ENCODE assay signal across 12 mouse cellular contexts in the genomic region with DNA sequence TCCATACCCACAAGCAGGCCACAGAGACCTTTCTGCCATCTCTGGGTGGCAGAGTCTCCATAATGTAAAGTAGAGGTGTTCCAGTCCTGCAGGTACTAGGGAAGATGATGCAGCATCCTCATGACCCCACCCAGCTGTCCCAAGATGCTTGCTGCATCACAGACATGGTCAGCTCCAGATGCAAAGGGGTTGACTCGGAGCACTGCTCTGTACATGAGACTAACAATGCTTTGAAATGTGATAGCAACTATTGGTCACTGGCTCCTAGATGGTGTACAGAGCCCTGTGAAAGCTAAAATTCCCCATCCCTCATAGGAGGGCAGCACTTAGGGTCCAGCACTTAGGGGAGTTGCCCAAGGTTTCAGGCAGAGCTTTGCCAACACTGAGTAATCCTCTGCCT. TPM values are rescaled to one million over a fixed set of nuclear protein-coding genes. Genes with fewer than 3 reads are reported as not detected.
DNase-seq lines count a peak whose midpoint lies in the region; ATAC-seq lines count a peak whose summit lies in the region.
"Had no signal": no experiment of that assay in that cellular context is flagged by ENCODE, and none has a peak within 500 bp of the region (broad histone marks: within the 10 kb centered on the region; RNA-seq: fewer than 3 reads in every experiment).

No protein-coding gene starts in this region.

- no peak overlapping the region for H3K4me3 ChIP-seq in heart, embryonic 16.5 days (ENCODE audit: low read length)
- no peak overlapping the region for H3K4me3 ChIP-seq in liver, embryonic 13.5 days (replicated peaks)
- no peak overlapping the region for H3K4me3 ChIP-seq in liver, embryonic 12.5 days
- no peak overlapping the region for H3K4me3 ChIP-seq in embryonic facial prominence, embryonic 14.5 days (ENCODE audit: low read depth, low read length)
- no peak overlapping the region for H3K4me3 ChIP-seq in intestine, embryonic 16.5 days (ENCODE audit: low read length)
- H3K4me3 ChIP-seq: forebrain, embryonic 15.5 days had no signal

- H3K36me3 ChIP-seq in heart, embryonic 16.5 days (ENCODE audit: control insufficient read depth, insufficient read depth) = no peaks in the 10 kb centered on the region
- no peaks in the 10 kb centered on the region for H3K36me3 ChIP-seq in liver, embryonic 13.5 days
- no peaks in the 10 kb centered on the region for H3K36me3 ChIP-seq in liver, embryonic 12.5 days
- H3K36me3 ChIP-seq in embryonic facial prominence, embryonic 14.5 days (ENCODE audit: control insufficient read depth, insufficient read depth, low read length) = no peaks in the 10 kb centered on the region
- no peaks in the 10 kb centered on the region for H3K36me3 ChIP-seq in intestine, embryonic 16.5 days (ENCODE audit: control insufficient read depth, insufficient read depth, low read length)
- H3K36me3 ChIP-seq: forebrain, embryonic 15.5 days had no signal

- WGBS in heart, embryonic 16.5 days = 96% methylated on average over 1 of the region's 1 CpGs
- 67% methylated on average over 1 of the region's 1 CpGs for WGBS in liver, embryonic 13.5 days (ENCODE audit: insufficient replicate concordance)
- WGBS in liver, embryonic 12.5 days (ENCODE audit: insufficient replicate concordance) = 68% methylated on average over 1 of the region's 1 CpGs
- 50% methylated on average over 1 of the region's 1 CpGs for WGBS in embryonic facial prominence, embryonic 14.5 days
- 76% methylated on average over 1 of the region's 1 CpGs for WGBS in intestine, embryonic 16.5 days

- H3K9me3 ChIP-seq in heart, embryonic 16.5 days (replicated peaks; ENCODE audit: control insufficient read depth, low read length) = no peaks in the 10 kb centered on the region
- no peaks in the 10 kb centered on the region for H3K9me3 ChIP-seq in liver, embryonic 13.5 days (replicated peaks)
- H3K9me3 ChIP-seq in liver, embryonic 12.5 days (replicated peaks) = no peaks in the 10 kb centered on the region
- H3K9me3 ChIP-seq in embryonic facial prominence, embryonic 14.5 days (ENCODE audit: control insufficient read depth, low read length) = no peaks in the 10 kb centered on the region
- no peaks in the 10 kb centered on the region for H3K9me3 ChIP-seq in intestine, embryonic 16.5 days (ENCODE audit: control insufficient read depth, low read length)
- H3K9me3 ChIP-seq: forebrain, embryonic 15.5 days had no signal

- ATAC-seq in heart, embryonic 16.5 days (replicated peaks; ENCODE audit: extremely low read depth, insufficient read depth, low FRiP score) = no peak
- ATAC-seq in liver, embryonic 13.5 days (ENCODE audit: low read depth) = no peak
- no peak for ATAC-seq in liver, embryonic 12.5 days
- ATAC-seq in embryonic facial prominence, embryonic 14.5 days (ENCODE audit: low read depth) = no peak
- ATAC-seq in intestine, embryonic 16.5 days = no peak
- ATAC-seq: forebrain, embryonic 15.5 days; Patski had no signal

- intact Hi-C loops in left cerebral cortex, postnatal 36 days (cut with DNase I) = no loop called here

- peak overlapping the region; percentile 69; the same call in 1 of the 2 replicates for H3K4me2 ChIP-seq in heart, embryonic 16.5 days (ENCODE audit: low read depth, low read length)
- peak overlapping the region; percentile 76 for H3K4me2 ChIP-seq in liver, embryonic 13.5 days
- no peak overlapping the region for H3K4me2 ChIP-seq in liver, embryonic 12.5 days
- H3K4me2 ChIP-seq in embryonic facial prominence, embryonic 14.5 days (ENCODE audit: low read depth, low read length) = peak overlapping the region; percentile 80; the same call in 1 of the 2 replicates
- H3K4me2 ChIP-seq in intestine, embryonic 16.5 days (ENCODE audit: low read depth, low read length) = no peak overlapping the region
- H3K4me2 ChIP-seq: forebrain, embryonic 15.5 days had no signal

- peaks cover 50% of the 10 kb centered on the region for H3K4me1 ChIP-seq in heart, embryonic 16.5 days (ENCODE audit: control insufficient read depth, insufficient read depth, low read length)
- H3K4me1 ChIP-seq in liver, embryonic 13.5 days (replicated peaks) = peaks cover 49% of the 10 kb centered on the region
- H3K4me1 ChIP-seq in liver, embryonic 12.5 days = peaks cover 54% of the 10 kb centered on the region
- peaks cover 49% of the 10 kb centered on the region for H3K4me1 ChIP-seq in embryonic facial prominence, embryonic 14.5 days (ENCODE audit: control insufficient read depth, insufficient read depth, low read length)
- H3K4me1 ChIP-seq in intestine, embryonic 16.5 days (ENCODE audit: control insufficient read depth, insufficient read depth, low read length) = peaks cover 36% of the 10 kb centered on the region

- no peak for DNase-seq in heart, adult 9 months (ENCODE audit: low spot score in 2 of 2)
- no peak for DNase-seq in liver, embryonic 13.5 days
- no peak for DNase-seq in embryonic facial prominence, embryonic 14.5 days (ENCODE audit: low spot score)
- DNase-seq in left cerebral cortex, postnatal 36 days (ENCODE audit: low spot score in 2 of 2) = no peak
- DNase-seq: gastrocnemius, postnatal 14 days; heart, postnatal 4 days; kidney, adult 8-10 months had no signal

- peak overlapping the region; percentile 37 for H3K9ac ChIP-seq in heart, embryonic 16.5 days (ENCODE audit: low read length)
- no peak overlapping the region for H3K9ac ChIP-seq in liver, embryonic 13.5 days
- no peak overlapping the region for H3K9ac ChIP-seq in liver, embryonic 12.5 days
- H3K9ac ChIP-seq in embryonic facial prominence, embryonic 14.5 days (ENCODE audit: low read depth, low read length) = no peak overlapping the region
- 0 out of 2 replicates have a peak overlapping the region, but pooled peaks have one; percentile 36 for H3K9ac ChIP-seq in intestine, embryonic 16.5 days (ENCODE audit: low read depth, low read length)
- H3K9ac ChIP-seq: forebrain, embryonic 15.5 days had no signal

- H3K27ac ChIP-seq in heart, embryonic 16.5 days (ENCODE audit: low read length) = no peak overlapping the region
- no peak overlapping the region for H3K27ac ChIP-seq in liver, embryonic 13.5 days
- no peak overlapping the region for H3K27ac ChIP-seq in liver, embryonic 12.5 days
- no peak overlapping the region for H3K27ac ChIP-seq in embryonic facial prominence, embryonic 14.5 days (replicated peaks; ENCODE audit: low read depth, low read length)
- H3K27ac ChIP-seq in intestine, embryonic 16.5 days (ENCODE audit: low read length) = no peak overlapping the region
- H3K27ac ChIP-seq: forebrain, embryonic 15.5 days had no signal

- no peaks in the 10 kb centered on the region for H3K27me3 ChIP-seq in heart, embryonic 16.5 days (ENCODE audit: control insufficient read depth, insufficient read depth, low read length)
- no peaks in the 10 kb centered on the region for H3K27me3 ChIP-seq in liver, embryonic 13.5 days
- H3K27me3 ChIP-seq in liver, embryonic 12.5 days (replicated peaks) = no peaks in the 10 kb centered on the region
- no peaks in the 10 kb centered on the region for H3K27me3 ChIP-seq in embryonic facial prominence, embryonic 14.5 days (replicated peaks; ENCODE audit: control insufficient read depth, insufficient read depth, low read length)
- H3K27me3 ChIP-seq in intestine, embryonic 16.5 days (replicated peaks; ENCODE audit: control insufficient read depth, insufficient read depth, low read length) = no peaks in the 10 kb centered on the region
- H3K27me3 ChIP-seq: forebrain, embryonic 15.5 days; Patski had no signal

RNA-seq across cellular contexts. Expression of gene Tef, which starts 2.0 kb away (rescaled TPM):
- 23.2 and 25.1 TPM in 2 replicates for polyA plus RNA-seq in heart, embryonic 16.5 days (2015; fragmentation: Nextera tagmentation; extraction: Ambion mirVana)
- 4.5 and 5.9 TPM in 2 replicates for polyA plus RNA-seq in liver, embryonic 13.5 days (2015; fragmentation: Nextera tagmentation; extraction: Ambion mirVana)
- 8.4 and 9.5 TPM in 2 replicates for polyA plus RNA-seq in liver, embryonic 12.5 days (2016; fragmentation: Nextera tagmentation; extraction: Ambion mirVana)
- 25.5 and 29.3 TPM in 2 replicates for polyA plus RNA-seq in embryonic facial prominence, embryonic 14.5 days (2014; fragmentation: Nextera tagmentation; extraction: Ambion mirVana)
- 12.5 and 14.5 TPM in 2 replicates for polyA plus RNA-seq in intestine, embryonic 16.5 days (2015; fragmentation: Nextera tagmentation; extraction: Ambion mirVana)
- total RNA-seq in left cerebral cortex, postnatal 36 days (2021) = 100 to 1,000 TPM; 244 to 267 TPM

RNA-seq across cellular contexts. Expression of gene Tob2, which starts 54.4 kb away (rescaled TPM):
- polyA plus RNA-seq in heart, embryonic 16.5 days (2015; fragmentation: Nextera tagmentation; extraction: Ambion mirVana) = 17.5 and 17.8 TPM in 2 replicates
- 9.0 and 11.9 TPM in 2 replicates for polyA plus RNA-seq in liver, embryonic 13.5 days (2015; fragmentation: Nextera tagmentation; extraction: Ambion mirVana)
- polyA plus RNA-seq in liver, embryonic 12.5 days (2016; fragmentation: Nextera tagmentation; extraction: Ambion mirVana) = 12.8 and 14.5 TPM in 2 replicates
- polyA plus RNA-seq in embryonic facial prominence, embryonic 14.5 days (2014; fragmentation: Nextera tagmentation; extraction: Ambion mirVana) = 23.0 and 26.8 TPM in 2 replicates
- polyA plus RNA-seq in intestine, embryonic 16.5 days (2015; fragmentation: Nextera tagmentation; extraction: Ambion mirVana) = 25.3 and 28.6 TPM in 2 replicates
- total RNA-seq in left cerebral cortex, postnatal 36 days (2021) = 10 to 100 TPM; 26.4 to 37.6 TPM

RNA-seq across cellular contexts. Expression of gene Rangap1, which starts 58.8 kb away (rescaled TPM):
- 75.9 and 83.6 TPM in 2 replicates for polyA plus RNA-seq in heart, embryonic 16.5 days (2015; fragmentation: Nextera tagmentation; extraction: Ambion mirVana)
- polyA plus RNA-seq in liver, embryonic 13.5 days (2015; fragmentation: Nextera tagmentation; extraction: Ambion mirVana) = 90.9 and 100 TPM in 2 replicates
- polyA plus RNA-seq in liver, embryonic 12.5 days (2016; fragmentation: Nextera tagmentation; extraction: Ambion mirVana) = 113 and 121 TPM in 2 replicates
- 73.7 and 90.1 TPM in 2 replicates for polyA plus RNA-seq in embryonic facial prominence, embryonic 14.5 days (2014; fragmentation: Nextera tagmentation; extraction: Ambion mirVana)
- 81.1 and 90.4 TPM in 2 replicates for polyA plus RNA-seq in intestine, embryonic 16.5 days (2015; fragmentation: Nextera tagmentation; extraction: Ambion mirVana)
- 100 to 1,000 TPM; 206 to 228 TPM for total RNA-seq in left cerebral cortex, postnatal 36 days (2021)

RNA-seq across cellular contexts. Expression of gene Zc3h7b, which starts 59.3 kb away (rescaled TPM):
- polyA plus RNA-seq in heart, embryonic 16.5 days (2015; fragmentation: Nextera tagmentation; extraction: Ambion mirVana) = 18.0 and 19.2 TPM in 2 replicates
- 5.3 and 6.0 TPM in 2 replicates for polyA plus RNA-seq in liver, embryonic 13.5 days (2015; fragmentation: Nextera tagmentation; extraction: Ambion mirVana)
- polyA plus RNA-seq in liver, embryonic 12.5 days (2016; fragmentation: Nextera tagmentation; extraction: Ambion mirVana) = 9.8 and 10.0 TPM in 2 replicates
- polyA plus RNA-seq in embryonic facial prominence, embryonic 14.5 days (2014; fragmentation: Nextera tagmentation; extraction: Ambion mirVana) = 28.7 and 35.2 TPM in 2 replicates
- 11.7 and 12.0 TPM in 2 replicates for polyA plus RNA-seq in intestine, embryonic 16.5 days (2015; fragmentation: Nextera tagmentation; extraction: Ambion mirVana)
- 100 to 1,000 TPM; 177 to 182 TPM for total RNA-seq in left cerebral cortex, postnatal 36 days (2021)

Comparison
In these comparisons a context has a peak if more than half of its experiments do, and no peak if none do; other contexts are left out.
1. H3K4me2 ChIP-seq: peak in heart, embryonic 16.5 days (single experiment), liver, embryonic 13.5 days (single experiment) and embryonic facial prominence, embryonic 14.5 days (single experiment); none in liver, embryonic 12.5 days (single experiment) and intestine, embryonic 16.5 days (single experiment).
2. H3K9ac ChIP-seq: peak in heart, embryonic 16.5 days (single experiment) and intestine, embryonic 16.5 days (single experiment); none in liver, embryonic 13.5 days (single experiment), liver, embryonic 12.5 days (single experiment) and embryonic facial prominence, embryonic 14.5 days (single experiment).